Mouse (Mus musculus) bone marrow, adult 2 months (tissue): ENCODE measurements around the gene Traip.

Source experiments
- CTCF ChIP-seq: fragments of 200-500 bp; IDR thresholded peaks from 2 replicates; pipeline ENCODE4 v1.5.1; 2011; ENCODE audit warnings: low read length, control low read depth; ENCODE audit not compliant: control insufficient read depth, insufficient read depth
- POLR2A ChIP-seq: fragments of 200-500 bp; IDR thresholded peaks from 2 replicates; pipeline ENCODE4 v1.6.1; 2011; ENCODE audit warnings: low read depth, mild to moderate bottlenecking, control low read depth, low read length, borderline replicate concordance; ENCODE audit not compliant: control insufficient read depth

- TF ChIP-seq CTCF (no peak), POLR2A (no peak)
These were observed 20.4 kb downstream of the Traip start for GRCm38 (mm10) chr9:107970311-107970710.
